Mouse (Mus musculus): ENCODE measurements around the gene Rasal2. TPM values are rescaled to one million over a fixed set of nuclear protein-coding genes. Genes with fewer than 3 reads are reported as not detected.

Gene Rasal2
- polyA plus RNA-seq, 1 experiment from 2014 or later, result 23.8 TPM

- DNase-seq (ENCODE audit: low spot score, missing footprints) (no peak), ATAC-seq (ENCODE audit: low FRiP score) (no peak)
- Histone ChIP-seq H3K9me3 (ENCODE audit: control insufficient read depth, low read length) (no peaks in the 10 kb centered on the region), H3K4me1 (ENCODE audit: control insufficient read depth, insufficient read depth, low read length) (no peaks in the 10 kb centered on the region), H3K36me3 (ENCODE audit: control insufficient read depth, insufficient read depth, low read length) (no peaks in the 10 kb centered on the region), H3K4me3 (ENCODE audit: low read depth, low read length) (no peak overlapping the region), H3K27ac (ENCODE audit: low read depth, low read length) (no peak overlapping the region), H3K4me2 (no peak overlapping the region), H3K9ac (ENCODE audit: low read length) (no peak overlapping the region), H3K27me3 (ENCODE audit: control insufficient read depth, insufficient read depth, low read length) (no peaks in the 10 kb centered on the region)
- 86% methylated on average over 4 of the region's 4 CpGs for WGBS
These were observed 316.9 kb downstream of the Rasal2 start for GRCm38 (mm10) chr1:157095534-157095933.

DNA sequence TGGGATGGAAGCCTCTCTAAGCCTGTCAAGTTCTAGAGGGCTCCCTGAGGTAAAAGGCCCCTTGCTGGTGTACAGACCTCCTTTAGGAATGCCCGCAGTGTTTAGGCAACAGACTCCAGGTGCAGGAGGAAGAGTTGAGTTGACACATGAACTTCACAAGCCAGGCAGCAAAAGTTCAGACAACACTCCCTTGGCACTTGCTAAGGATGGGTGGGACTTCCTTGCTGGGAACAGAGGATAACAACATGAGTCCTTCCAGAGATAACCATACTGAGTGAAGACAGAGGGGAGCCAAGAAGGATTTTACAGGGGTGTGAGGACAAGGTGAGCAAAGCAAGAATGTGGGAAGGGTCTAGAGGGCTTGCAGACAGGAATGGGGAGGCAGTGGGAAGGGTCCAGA is 319.8 kb downstream of the Rasal2 start:
- Histone ChIP-seq H3K4me1 (ENCODE audit: control insufficient read depth, insufficient read depth, low read length) (no peaks in the 10 kb centered on the region), H3K4me3 (ENCODE audit: low read depth, low read length) (no peak overlapping the region), H3K9me3 (ENCODE audit: control insufficient read depth, low read length) (no peaks in the 10 kb centered on the region), H3K27me3 (ENCODE audit: control insufficient read depth, insufficient read depth, low read length) (no peaks in the 10 kb centered on the region), H3K27ac (ENCODE audit: low read depth, low read length) (no peak overlapping the region), H3K36me3 (ENCODE audit: control insufficient read depth, insufficient read depth, low read length) (no peaks in the 10 kb centered on the region), H3K9ac (ENCODE audit: low read length) (no peak overlapping the region), H3K4me2 (no peak overlapping the region)
- peak; percentile 69 for DNase-seq (ENCODE audit: low spot score, missing footprints)
- 91% methylated on average over 1 of the region's 1 CpGs for WGBS
- no peak for ATAC-seq (ENCODE audit: low FRiP score)

DNA sequence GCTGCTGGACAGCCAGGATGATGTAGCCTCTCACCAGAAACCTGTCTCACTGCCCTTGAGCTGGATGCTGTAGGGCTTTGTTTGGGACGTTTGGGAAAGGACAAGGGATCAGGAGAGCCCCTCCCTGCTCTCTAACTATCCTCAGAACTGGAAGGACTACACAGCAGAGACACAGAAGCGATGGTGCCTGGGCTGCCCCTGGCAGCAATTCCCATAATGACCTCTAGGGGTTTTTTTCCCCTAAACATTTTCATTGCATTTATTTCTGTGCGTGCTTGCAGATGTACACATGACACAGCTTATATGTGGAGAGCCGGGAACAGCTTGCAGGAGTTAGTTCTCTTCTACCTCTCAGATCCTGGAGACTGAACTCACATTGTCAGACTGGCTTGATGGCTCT is 320.3 kb downstream of the Rasal2 start:
- 57% methylated on average over 4 of the region's 4 CpGs for WGBS
- H3K27me3 ChIP-seq (ENCODE audit: control insufficient read depth, insufficient read depth, low read length), result no peaks in the 10 kb centered on the region

GRCm38 (mm10) chr1:157090835-157091234 is 321.6 kb downstream of the Rasal2 start:
- Histone ChIP-seq H3K27me3 (ENCODE audit: control insufficient read depth, insufficient read depth, low read length) (no peaks in the 10 kb centered on the region), H3K4me2 (no peak overlapping the region), H3K9me3 (ENCODE audit: control insufficient read depth, low read length) (no peaks in the 10 kb centered on the region), H3K36me3 (ENCODE audit: control insufficient read depth, insufficient read depth, low read length) (no peaks in the 10 kb centered on the region), H3K4me1 (ENCODE audit: control insufficient read depth, insufficient read depth, low read length) (peaks cover 5% of the 10 kb centered on the region; the same call in 1 of the 2 replicates), H3K27ac (ENCODE audit: low read depth, low read length) (no peak overlapping the region), H3K4me3 (ENCODE audit: low read depth, low read length) (no peak overlapping the region), H3K9ac (ENCODE audit: low read length) (no peak overlapping the region)
- DNase-seq (ENCODE audit: low spot score, missing footprints) (peak; percentile 65), ATAC-seq (ENCODE audit: low FRiP score) (no peak)
- 73% methylated on average over 3 of the region's 3 CpGs for WGBS

More for the DNA sequence above, 320.3 kb downstream of the Rasal2 start:
- Histone ChIP-seq H3K36me3 (ENCODE audit: control insufficient read depth, insufficient read depth, low read length) (no peaks in the 10 kb centered on the region), H3K4me2 (no peak overlapping the region), H3K27ac (ENCODE audit: low read depth, low read length) (no peak overlapping the region), H3K9ac (ENCODE audit: low read length) (no peak overlapping the region), H3K4me1 (ENCODE audit: control insufficient read depth, insufficient read depth, low read length) (no peaks in the 10 kb centered on the region), H3K4me3 (ENCODE audit: low read depth, low read length) (no peak overlapping the region), H3K9me3 (ENCODE audit: control insufficient read depth, low read length) (no peaks in the 10 kb centered on the region)
- DNase-seq (ENCODE audit: low spot score, missing footprints) (peak; percentile 82), ATAC-seq (ENCODE audit: low FRiP score) (no peak)

- WGBS, result 7% methylated on average over 25 of the region's 25 CpGs
- Histone ChIP-seq H3K27me3 (ENCODE audit: control insufficient read depth, insufficient read depth, low read length) (no peaks in the 10 kb centered on the region), H3K4me2 (peak overlapping the region; percentile 51), H3K4me1 (ENCODE audit: control insufficient read depth, insufficient read depth, low read length) (peaks cover 7% of the 10 kb centered on the region; the same call in 1 of the 2 replicates), H3K36me3 (ENCODE audit: control insufficient read depth, insufficient read depth, low read length) (no peaks in the 10 kb centered on the region), H3K9me3 (ENCODE audit: control insufficient read depth, low read length) (no peaks in the 10 kb centered on the region), H3K9ac (ENCODE audit: low read length) (peak overlapping the region; percentile 58), H3K27ac (ENCODE audit: low read depth, low read length) (no peak overlapping the region), H3K4me3 (ENCODE audit: low read depth, low read length) (peak overlapping the region; percentile 32)
- DNase-seq (ENCODE audit: low spot score, missing footprints), result peak; percentile 99
- peak; percentile 72 for ATAC-seq (ENCODE audit: low FRiP score)
These were observed 326.0 kb downstream of the Rasal2 start for GRCm38 (mm10) chr1:157086097-157086994.

Other genes starting within 250 kb of the Rasal2 start
- 7.4 and 8.3 TPM in 2 replicates for gene Cryzl2, start 46.0 kb upstream of the Rasal2 start, polyA plus RNA-seq (2014; fragmentation: Nextera tagmentation; extraction: Ambion mirVana)
- gene Sec16b, start 94.1 kb upstream of the Rasal2 start, polyA plus RNA-seq (2014; fragmentation: Nextera tagmentation; extraction: Ambion mirVana), result 0.55 and 0.80 TPM in 2 replicates